Mouse (Mus musculus) limb, embryonic 12.5 days (tissue): Measurements from ENCODE around the gene Kcnq1. TPM values are rescaled to one million over a fixed set of nuclear protein-coding genes. Genes with fewer than 3 reads are reported as not detected.

ENCODE experiments used
- ATAC-seq: fragments of 200-750 bp; cut with Nextera tagmentation; 2 replicates; pipeline ENCODE4 v1.8.0; 2017; ENCODE audit warnings: low read depth, moderate TSS enrichment; ENCODE audit not compliant: insufficient number of reproducible peaks, insufficient read depth, low FRiP score, low TSS enrichment
- H3K27ac ChIP-seq: fragments of 300-500 bp; sonication (generic); 2 replicates; pipeline ENCODE4 v1.5.1; 2016; ENCODE audit warnings: mild to moderate bottlenecking, moderate library complexity
- H3K27me3 ChIP-seq: fragments of 300-500 bp; sonication (generic); 2 replicates; pipeline ENCODE4 v1.6.1; 2016; ENCODE audit warnings: mild to moderate bottlenecking, moderate library complexity
- H3K36me3 ChIP-seq: fragments of 300-500 bp; sonication (generic); 2 replicates; pipeline ENCODE4 v1.6.1; 2016; ENCODE audit warnings: mild to moderate bottlenecking, moderate library complexity
- H3K4me1 ChIP-seq: fragments of 300-500 bp; sonication (generic); replicated peaks from 2 replicates; pipeline ENCODE4 v1.6.1; 2016
- H3K4me2 ChIP-seq: fragments of 300-500 bp; sonication (generic); 2 replicates; pipeline ENCODE4 v1.6.1; 2016; ENCODE audit warnings: mild to moderate bottlenecking, moderate library complexity
- H3K4me3 ChIP-seq: fragments of 300-500 bp; sonication (generic); replicated peaks from 2 replicates; pipeline ENCODE4 v1.5.1; 2016; ENCODE audit warnings: mild to moderate bottlenecking
- H3K9ac ChIP-seq: fragments of 300-500 bp; sonication (generic); replicated peaks from 2 replicates; pipeline ENCODE4 v1.6.1; 2016; ENCODE audit warnings: mild to moderate bottlenecking, moderate library complexity
- H3K9me3 ChIP-seq: fragments of 300-500 bp; sonication (generic); 2 replicates; pipeline ENCODE4 v1.6.1; 2016; ENCODE audit warnings: mild to moderate bottlenecking, moderate library complexity
- WGBS: fragments of 180-500 bp; shearing (Covaris S2); methylation state at CpG from one replicate; pipeline ENCODE4 v1.1.7; 2016; 5-methylcytosine and 5-hydroxymethylcytosine counted together
- polyA plus RNA-seq: library from polyadenylated mRNA; unstranded; fragments of >200 nt; fragmentation: Nextera tagmentation; extraction: Ambion mirVana; gene quantifications from 2 replicates; pipeline ENCODE4 v1.2.1, GENCODE M21; 2016

Kcnq1 gene
- polyA plus RNA-seq, 1 experiment from 2014 or later, result 0.94 TPM

GRCm38 (mm10) chr7:143093847-143094246 is 12.3 kb upstream of the Kcnq1 start:
- H3K27me3 ChIP-seq, result no peaks in the 10 kb centered on the region
- no peak overlapping the region for H3K4me3 ChIP-seq
- no peak overlapping the region for H3K4me2 ChIP-seq
- no peak overlapping the region for H3K27ac ChIP-seq
- no peaks in the 10 kb centered on the region for H3K9me3 ChIP-seq
- ATAC-seq, result no peak
- no peak overlapping the region for H3K9ac ChIP-seq
- 78% methylated on average over 3 of the region's 3 CpGs for WGBS
- no peaks in the 10 kb centered on the region; the same call in 1 of the 2 replicates for H3K4me1 ChIP-seq
- H3K36me3 ChIP-seq, result no peaks in the 10 kb centered on the region

GRCm38 (mm10) chr7:143094592-143095553 is 11.3 kb upstream of the Kcnq1 start, which contains the start of gene Trpm5:
Trpm5 (minus strand) TSS chr7:143094642.
- Histone ChIP-seq H3K9me3 (no peaks in the 10 kb centered on the region), H3K27ac (no peak within 1 kb of the TSS), H3K4me2 (no peak within 1 kb of the TSS), H3K4me1 (no peaks in the 10 kb centered on the region; the same call in 1 of the 2 replicates), H3K36me3 (no peaks in the 10 kb centered on the region), H3K27me3 (0 out of 2 replicates have a peak, but pooled peaks cover 6% of the 10 kb centered on the region), H3K4me3 (no peak within 1 kb of the TSS), H3K9ac (no peak within 1 kb of the TSS)
- ATAC-seq, result peak; percentile 62
- 46% methylated on average over 10 of the region's 10 CpGs for WGBS

GRCm38 (mm10) chr7:143095554-143095907 is 10.6 kb upstream of the Kcnq1 start:
- H3K27me3 ChIP-seq, result peaks cover 12% of the 10 kb centered on the region; the same call in 1 of the 2 replicates
- H3K36me3 ChIP-seq, result no peaks in the 10 kb centered on the region
- 52% methylated on average over 1 of the region's 1 CpGs for WGBS
- H3K9me3 ChIP-seq, result no peaks in the 10 kb centered on the region
- H3K9ac ChIP-seq, result no peak overlapping the region
- H3K4me2 ChIP-seq, result no peak overlapping the region
- H3K27ac ChIP-seq, result no peak overlapping the region
- no peak overlapping the region for H3K4me3 ChIP-seq
- no peaks in the 10 kb centered on the region; the same call in 1 of the 2 replicates for H3K4me1 ChIP-seq
- no peak for ATAC-seq

- Histone ChIP-seq H3K27me3 (peaks cover 48% of the 10 kb centered on the region), H3K9me3 (no peaks in the 10 kb centered on the region), H3K36me3 (no peaks in the 10 kb centered on the region), H3K4me2 (no peak overlapping the region), H3K4me3 (no peak overlapping the region), H3K9ac (no peak overlapping the region), H3K27ac (no peak overlapping the region), H3K4me1 (no peaks in the 10 kb centered on the region)
- no peak for ATAC-seq
- WGBS, result 74% methylated on average over 4 of the region's 4 CpGs
These were observed 5.4 kb upstream of the Kcnq1 start for GRCm38 (mm10) chr7:143100759-143101158.

- no peak overlapping the region for H3K9ac ChIP-seq
These were observed 784 bp upstream of the Kcnq1 start for GRCm38 (mm10) chr7:143105258-143105897.

GRCm38 (mm10) chr7:143106672-143107465 is 707 bp downstream of the Kcnq1 start:
- ATAC-seq, result no peak
- Histone ChIP-seq H3K4me1 (peaks cover 15% of the 10 kb centered on the region), H3K36me3 (no peaks in the 10 kb centered on the region), H3K4me2 (peak overlapping the region; percentile 75), H3K27me3 (peaks cover 81% of the 10 kb centered on the region), H3K9ac (peak overlapping the region; percentile 46), H3K9me3 (no peaks in the 10 kb centered on the region), H3K27ac (no peak overlapping the region), H3K4me3 (peak overlapping the region; percentile 42)
- WGBS, result 6% methylated on average over 56 of the region's 57 CpGs

More at GRCm38 (mm10) chr7:143105258-143105897, 784 bp upstream of the Kcnq1 start:
- Histone ChIP-seq H3K4me2 (no peak overlapping the region), H3K27me3 (peaks cover 81% of the 10 kb centered on the region), H3K36me3 (no peaks in the 10 kb centered on the region), H3K27ac (no peak overlapping the region), H3K9me3 (no peaks in the 10 kb centered on the region), H3K4me3 (no peak overlapping the region), H3K4me1 (peaks cover 15% of the 10 kb centered on the region)
- ATAC-seq, result no peak
- 72% methylated on average over 11 of the region's 11 CpGs for WGBS

GRCm38 (mm10) chr7:143108200-143108599 is 2.0 kb downstream of the Kcnq1 start:
- Histone ChIP-seq H3K4me2 (no peak overlapping the region), H3K27ac (no peak overlapping the region), H3K9ac (no peak overlapping the region), H3K4me1 (peaks cover 15% of the 10 kb centered on the region), H3K36me3 (no peaks in the 10 kb centered on the region), H3K9me3 (no peaks in the 10 kb centered on the region), H3K4me3 (no peak overlapping the region), H3K27me3 (peaks cover 72% of the 10 kb centered on the region)
- no peak for ATAC-seq
- 44% methylated on average over 5 of the region's 5 CpGs for WGBS

GRCm38 (mm10) chr7:143108996-143109660 is 3.0 kb downstream of the Kcnq1 start:
- WGBS, result 31% methylated on average over 3 of the region's 3 CpGs
- no peak overlapping the region for H3K27ac ChIP-seq
- peaks cover 65% of the 10 kb centered on the region for H3K27me3 ChIP-seq
- no peak for ATAC-seq
- H3K4me1 ChIP-seq, result peaks cover 15% of the 10 kb centered on the region
- H3K4me2 ChIP-seq, result no peak overlapping the region
- H3K36me3 ChIP-seq, result no peaks in the 10 kb centered on the region
- no peak overlapping the region for H3K4me3 ChIP-seq
- no peak overlapping the region for H3K9ac ChIP-seq
- H3K9me3 ChIP-seq, result no peaks in the 10 kb centered on the region

- H3K9ac ChIP-seq, result no peak overlapping the region
- no peak for ATAC-seq
- no peak overlapping the region for H3K4me3 ChIP-seq
- H3K4me1 ChIP-seq, result peaks cover 15% of the 10 kb centered on the region
- 68% methylated on average over 3 of the region's 3 CpGs for WGBS
- H3K27ac ChIP-seq, result no peak overlapping the region
- peaks cover under 1% of the 10 kb centered on the region; the same call in 1 of the 2 replicates for H3K9me3 ChIP-seq
- H3K4me2 ChIP-seq, result no peak overlapping the region
- H3K36me3 ChIP-seq, result no peaks in the 10 kb centered on the region
- H3K27me3 ChIP-seq, result peaks cover 60% of the 10 kb centered on the region
These were observed 3.5 kb downstream of the Kcnq1 start for GRCm38 (mm10) chr7:143109696-143110095.

- Histone ChIP-seq H3K9ac (no peak overlapping the region), H3K9me3 (peaks cover 3% of the 10 kb centered on the region; the same call in 1 of the 2 replicates), H3K4me1 (peaks cover 15% of the 10 kb centered on the region), H3K36me3 (no peaks in the 10 kb centered on the region), H3K27ac (no peak overlapping the region), H3K4me2 (no peak overlapping the region), H3K4me3 (no peak overlapping the region), H3K27me3 (peaks cover 49% of the 10 kb centered on the region)
- ATAC-seq, result no peak
- WGBS, result 50% methylated on average over 1 of the region's 1 CpGs
These were observed 4.6 kb downstream of the Kcnq1 start for GRCm38 (mm10) chr7:143110803-143111202.
